Mouse (Mus musculus): ENCODE results near the gene Exoc6. TPM values are rescaled to one million over a fixed set of nuclear protein-coding genes. Genes with fewer than 3 reads are reported as not detected.
"Not testable (repeated sequence)": the region's sequence is repeated elsewhere in the genome, so short reads cannot be mapped to it uniquely, and the experiment has no call there.

The Exoc6 gene
- 10 to 100 TPM; 25.2 to 29.2 TPM for total RNA-seq (2021)
- long read RNA-seq, experiment 1, transcript Exoc6-201 (22 exons, 3,543 nt), result major isoform, 47 of 70 reads
- long read RNA-seq, experiment 1, partial matches to known transcripts, result 3 of 70 reads
- long read RNA-seq, experiment 1, other reads (novel, unspliced or antisense), result 20 of 70 reads
- long read RNA-seq, experiment 2, transcript Exoc6-201 (22 exons, 3,543 nt), result major isoform, 17 of 29 reads
- long read RNA-seq, experiment 2, partial matches to known transcripts, result 4 of 29 reads
- long read RNA-seq, experiment 2, other reads (novel, unspliced or antisense), result 8 of 29 reads

DNA sequence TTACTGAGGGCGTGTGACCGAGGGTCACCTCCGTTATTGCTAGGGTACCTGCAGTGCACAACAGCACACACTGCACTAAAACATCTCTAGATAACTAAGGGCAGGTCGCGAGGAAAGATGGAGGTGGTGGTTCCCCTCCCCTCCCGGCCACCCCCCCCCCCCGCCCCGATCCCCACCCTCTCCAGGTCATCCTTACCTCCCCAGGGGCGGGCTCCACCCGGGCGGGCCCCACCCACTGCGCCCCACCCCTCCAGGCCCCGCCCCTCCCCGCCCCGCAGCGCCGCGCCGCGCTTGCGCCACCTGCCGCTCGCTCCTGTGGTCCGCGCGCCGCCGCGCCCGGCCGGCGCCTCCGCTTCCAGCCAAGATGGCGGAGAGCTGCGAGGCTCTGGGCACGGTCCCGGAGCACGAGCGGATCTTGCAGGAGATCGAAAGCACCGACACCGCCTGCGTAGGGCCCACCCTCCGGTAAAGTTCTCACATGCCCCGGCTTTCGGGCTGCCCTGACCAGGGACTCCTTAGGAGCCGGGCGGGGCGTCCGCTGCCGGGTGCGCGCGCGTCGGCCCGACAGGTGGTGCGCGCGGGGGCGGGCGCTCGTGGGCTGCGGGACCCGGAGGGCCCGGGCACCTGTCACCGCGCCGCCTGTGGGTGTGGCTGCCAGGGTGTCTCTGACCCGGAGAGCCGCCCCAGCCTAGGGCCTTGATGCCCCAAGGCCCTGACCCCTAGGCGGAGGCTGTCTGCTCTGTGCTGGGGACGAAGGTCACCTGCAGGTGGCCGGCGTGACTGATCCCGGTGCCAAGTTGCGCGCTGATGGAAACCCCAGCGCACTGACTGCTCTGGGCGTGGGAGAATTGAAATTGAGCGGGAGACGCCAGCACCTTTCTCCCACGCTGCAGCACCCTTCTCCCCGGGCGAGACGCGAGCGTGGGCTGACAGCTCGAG lies at the start of gene Exoc6:
TSS of gene Exoc6 (plus strand) at position 318 of the 939 bp plus-strand sequence.
- DNase-seq, result peak; percentile 88

DNA sequence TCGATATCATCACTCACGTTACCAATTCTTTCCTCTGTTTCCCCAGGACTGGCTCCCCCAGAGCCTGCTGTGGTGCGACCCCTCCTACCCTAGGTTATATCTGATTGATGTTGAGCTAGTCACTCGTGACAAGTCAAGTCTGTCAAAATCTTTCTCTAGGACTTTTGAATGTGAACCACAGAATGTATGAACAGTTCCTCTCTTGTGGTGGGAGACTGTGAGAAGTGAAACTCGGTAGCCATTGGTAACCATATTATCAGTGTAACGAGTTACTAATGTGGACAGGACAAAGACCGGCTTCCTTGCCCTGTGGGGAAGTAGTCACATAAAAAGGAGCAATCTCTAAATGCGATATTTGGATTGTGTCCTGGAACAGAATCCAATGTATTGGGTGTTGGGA lies 47.2 kb upstream of the Exoc6 start:
- no peak for DNase-seq

DNA sequence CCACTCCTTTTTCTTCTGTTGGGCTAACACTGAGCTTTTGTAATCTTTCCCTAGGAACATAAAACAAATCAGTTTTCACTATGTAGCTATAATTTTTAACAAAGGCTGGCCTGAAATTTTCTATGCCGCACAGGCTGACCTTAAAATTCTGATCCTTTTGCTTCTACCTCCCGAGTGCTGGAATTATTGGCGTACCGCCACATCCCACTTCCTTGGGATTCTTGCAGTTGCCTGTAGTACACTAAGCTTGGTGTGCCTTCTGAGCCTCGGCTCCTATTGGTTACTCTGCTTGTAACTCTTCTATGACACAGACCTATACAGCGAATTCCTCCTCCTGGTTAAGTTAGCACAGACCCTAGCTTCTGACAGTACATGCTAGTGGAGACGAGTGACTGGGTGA lies 44.2 kb upstream of the Exoc6 start:
- DNase-seq, result no peak

DNA sequence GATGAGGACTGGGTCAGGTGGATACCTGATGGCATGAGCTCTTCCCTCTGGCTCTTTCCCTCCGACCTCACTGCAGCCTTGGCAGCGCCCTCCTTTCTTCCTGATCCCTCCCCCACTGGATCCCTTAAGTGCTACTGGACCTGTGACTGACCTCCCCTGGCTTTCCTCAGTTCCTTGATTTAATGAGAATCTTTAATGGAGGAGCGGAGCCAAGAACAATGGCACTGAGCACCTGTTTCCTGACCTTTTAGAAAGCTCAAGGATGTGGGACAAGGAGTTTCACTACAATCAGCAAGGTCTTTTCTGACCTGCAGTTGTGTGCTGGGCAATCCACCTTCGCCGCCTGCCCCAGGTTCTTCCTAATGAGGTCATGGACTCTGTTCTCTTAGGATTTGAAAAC lies 43.6 kb upstream of the Exoc6 start:
- DNase-seq, result no peak

DNA sequence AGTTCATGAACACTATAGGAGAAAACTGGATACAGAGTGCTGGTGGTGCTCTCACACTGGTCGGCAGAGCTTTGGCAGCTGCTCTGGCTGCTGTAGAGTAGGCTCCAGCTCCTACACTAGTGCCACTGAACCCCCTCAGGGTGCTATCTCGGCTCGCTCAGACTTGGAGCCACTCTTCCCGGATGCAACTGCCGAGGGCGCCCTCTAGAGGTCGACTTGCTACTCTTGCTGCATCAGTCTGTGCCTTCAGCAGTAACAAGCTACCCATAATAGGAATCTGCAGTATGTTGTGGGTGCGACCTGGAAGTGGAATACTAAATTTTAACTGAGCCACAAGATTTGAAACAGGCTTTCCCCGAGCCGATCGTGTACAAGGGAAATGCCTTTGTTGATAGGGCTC lies 40.5 kb upstream of the Exoc6 start:
- DNase-seq, result peak; percentile 94

DNA sequence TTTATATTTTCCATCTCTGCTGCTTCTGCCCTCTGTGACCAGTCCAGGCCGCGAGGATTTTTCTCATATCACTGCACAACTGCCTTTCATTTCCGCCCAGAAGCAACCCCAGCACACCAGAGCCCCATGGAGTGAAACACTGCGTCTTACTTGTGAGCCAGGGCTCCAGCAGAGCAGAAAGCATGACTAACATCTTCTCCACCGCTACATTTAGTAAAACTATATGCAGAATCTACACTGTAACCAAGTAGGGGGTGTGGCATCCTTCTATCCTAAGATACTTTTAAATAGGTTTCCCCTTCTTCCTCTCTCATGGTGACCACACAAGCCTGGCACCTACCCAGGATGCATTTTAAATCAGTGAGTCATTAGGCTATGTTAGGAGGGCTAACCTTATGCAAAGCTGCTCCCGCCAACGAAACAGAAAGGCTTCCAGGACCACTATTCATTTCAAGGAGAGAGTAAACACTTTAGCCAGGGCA lies 35.4 kb upstream of the Exoc6 start:
- no peak for DNase-seq

DNA sequence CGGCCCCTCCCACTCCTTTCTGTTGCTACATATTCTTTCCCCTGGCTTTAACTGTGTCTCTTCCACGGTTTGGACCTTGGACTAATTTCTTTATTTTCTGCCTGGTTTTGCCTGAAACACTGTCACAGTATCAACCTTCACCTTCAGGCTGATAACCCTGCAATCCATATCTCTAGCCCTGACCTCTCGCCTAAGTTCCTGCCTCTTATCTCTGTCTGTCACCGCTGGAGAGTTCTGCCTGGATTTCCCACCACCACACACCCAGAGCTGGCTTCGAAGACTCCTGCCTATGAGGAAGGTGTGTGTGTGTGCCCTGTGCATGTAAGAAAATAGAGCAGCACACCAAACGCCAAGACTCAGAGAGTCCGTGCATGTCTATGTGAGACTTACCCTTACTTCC lies 32.8 kb upstream of the Exoc6 start:
- no peak for DNase-seq

DNA sequence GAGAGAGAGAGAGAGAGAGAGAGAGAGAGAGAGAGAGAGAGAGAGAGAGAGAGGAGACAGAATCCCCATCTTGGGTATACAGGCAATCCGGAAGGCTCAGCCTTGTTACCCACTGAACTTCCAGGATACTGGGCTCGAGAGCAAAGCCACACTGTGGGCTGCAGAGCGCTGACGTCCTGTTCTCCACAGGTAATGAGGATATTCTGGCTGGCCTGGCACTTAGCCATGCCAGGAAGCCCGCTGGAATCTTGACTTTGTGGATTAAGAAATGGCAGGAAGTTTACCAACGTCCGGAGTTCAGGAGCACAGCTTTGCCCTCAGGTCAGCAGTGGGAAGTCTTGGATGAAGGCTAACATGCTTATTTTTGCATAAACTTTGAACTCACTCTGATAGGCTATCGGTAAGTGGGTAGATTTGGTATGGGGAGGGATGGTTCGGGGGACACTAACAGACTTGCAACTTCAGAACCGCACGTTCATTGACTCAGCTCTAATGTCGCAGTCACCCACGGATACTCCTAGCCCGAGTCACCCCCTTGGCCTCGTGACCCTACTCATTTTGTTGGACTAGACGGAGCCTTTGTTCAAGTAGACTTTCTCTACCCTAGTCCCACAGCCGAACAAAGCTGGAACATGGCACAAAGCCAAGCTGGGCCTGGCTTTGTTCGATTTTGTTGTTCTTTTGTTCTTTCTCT lies 29.3 kb upstream of the Exoc6 start:
- DNase-seq, result no peak

DNA sequence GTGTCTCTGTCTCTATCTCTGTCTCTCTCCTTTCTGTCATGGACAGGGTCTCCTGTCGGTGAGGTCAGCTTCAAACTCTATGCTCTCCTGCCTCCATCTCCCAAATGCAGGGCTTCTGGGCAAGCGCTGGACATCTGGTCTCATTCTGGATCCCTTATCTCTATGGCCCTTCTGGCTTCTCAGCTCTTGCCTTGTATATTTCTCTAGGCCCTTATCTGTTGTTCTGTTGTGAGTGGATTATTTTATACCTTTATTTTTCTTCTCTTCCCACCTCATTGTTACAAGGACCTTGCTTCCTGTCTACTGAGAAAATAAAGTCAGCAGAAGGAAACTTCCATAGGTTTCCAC lies 28.8 kb upstream of the Exoc6 start:
- DNase-seq, result no peak

DNA sequence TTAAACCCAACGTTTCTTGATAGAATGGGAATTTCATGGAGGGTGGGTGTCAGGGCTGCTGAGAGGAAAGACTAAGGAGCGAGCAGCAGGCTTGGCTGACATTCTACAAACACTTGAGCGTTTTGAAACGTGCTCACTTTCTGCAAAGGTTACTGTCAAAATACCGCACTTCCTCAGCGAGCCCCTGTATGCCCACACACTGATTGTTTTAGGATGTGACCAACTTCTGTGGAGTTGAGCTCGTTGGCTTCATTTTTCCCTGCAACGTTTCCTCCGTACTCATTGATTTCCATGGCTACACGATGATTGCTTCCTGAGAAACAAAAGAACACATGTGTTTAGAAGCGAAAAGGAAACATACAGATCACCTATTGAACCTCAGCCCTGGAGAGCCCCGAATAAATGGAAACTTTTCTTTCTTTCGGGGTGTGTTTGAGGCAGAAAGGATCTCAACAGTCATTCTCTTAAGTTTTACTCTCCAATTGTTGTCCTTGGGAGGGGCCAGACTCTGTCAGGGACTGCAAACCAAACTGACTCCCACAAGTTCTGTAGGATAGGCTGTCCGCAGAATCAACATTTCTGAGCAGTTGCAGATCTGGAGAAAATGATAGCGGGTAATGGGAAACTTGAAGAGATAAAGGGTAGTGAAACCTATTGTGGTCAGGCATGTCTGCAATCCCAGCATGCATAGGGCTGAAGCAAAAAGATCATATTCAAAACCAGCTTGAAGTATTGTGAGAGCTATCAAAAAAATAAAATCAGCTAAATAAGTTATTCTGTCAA lies 26.7 kb upstream of the Exoc6 start:
- DNase-seq, result no peak

DNA sequence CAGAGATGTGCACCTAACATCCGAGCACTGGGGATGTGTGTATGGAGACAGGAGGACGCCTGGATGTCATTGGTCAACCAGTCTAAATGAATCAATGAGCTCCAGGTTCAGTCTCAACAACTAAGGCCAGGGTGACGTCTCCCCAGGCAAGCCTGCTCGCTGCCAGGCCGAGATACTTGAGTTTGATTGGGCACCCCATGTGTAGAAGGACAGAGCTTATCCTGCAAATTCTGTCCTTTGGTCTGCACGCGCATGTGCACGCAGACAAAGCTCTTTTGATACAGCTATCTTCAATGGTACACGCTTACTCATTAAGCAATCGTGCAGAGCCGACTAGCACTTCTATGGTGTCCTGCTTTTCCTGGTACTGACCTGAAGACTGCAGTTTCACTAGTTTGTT lies 24.3 kb upstream of the Exoc6 start:
- no peak for DNase-seq

DNA sequence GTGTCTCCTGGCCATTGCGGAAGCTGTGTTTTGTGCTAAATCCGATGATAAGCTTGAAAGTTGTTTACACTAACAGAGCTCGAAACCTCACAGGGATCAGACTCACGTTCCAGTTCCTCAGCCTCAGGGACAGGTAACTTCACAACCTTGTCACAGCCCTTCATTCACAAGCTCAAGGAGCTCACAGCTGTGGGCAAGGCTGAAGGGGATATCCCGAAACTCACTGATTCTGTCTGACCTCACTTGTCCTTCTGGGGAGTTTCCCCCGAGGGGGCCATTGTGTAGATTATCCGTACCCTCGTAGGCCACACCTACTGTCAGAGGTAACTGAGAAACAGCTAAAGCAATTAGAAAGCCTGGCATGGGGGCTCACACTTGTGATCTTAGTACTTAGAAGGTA lies 23.4 kb upstream of the Exoc6 start:
- DNase-seq, result no peak

DNA sequence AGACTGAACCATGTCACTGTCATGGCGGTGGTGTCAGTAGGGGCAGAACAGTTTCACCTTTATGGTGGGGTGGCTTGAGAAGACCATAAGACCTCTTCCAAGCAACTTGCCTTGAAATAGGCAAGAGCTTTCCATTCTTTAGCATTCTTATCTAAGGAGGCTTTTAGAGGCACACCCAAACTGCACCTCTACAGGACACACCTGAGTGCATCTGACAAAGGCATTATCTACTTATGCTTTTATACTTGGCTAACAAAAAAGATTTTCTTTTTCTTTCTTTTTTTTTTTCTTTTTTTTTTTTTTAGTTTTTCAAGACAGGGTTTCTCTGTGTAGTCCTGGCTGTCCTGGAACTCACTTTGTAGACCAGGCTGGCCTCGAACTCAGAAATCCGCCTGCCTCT lies 22.5 kb upstream of the Exoc6 start:
- not testable (repeated sequence) for DNase-seq

DNA sequence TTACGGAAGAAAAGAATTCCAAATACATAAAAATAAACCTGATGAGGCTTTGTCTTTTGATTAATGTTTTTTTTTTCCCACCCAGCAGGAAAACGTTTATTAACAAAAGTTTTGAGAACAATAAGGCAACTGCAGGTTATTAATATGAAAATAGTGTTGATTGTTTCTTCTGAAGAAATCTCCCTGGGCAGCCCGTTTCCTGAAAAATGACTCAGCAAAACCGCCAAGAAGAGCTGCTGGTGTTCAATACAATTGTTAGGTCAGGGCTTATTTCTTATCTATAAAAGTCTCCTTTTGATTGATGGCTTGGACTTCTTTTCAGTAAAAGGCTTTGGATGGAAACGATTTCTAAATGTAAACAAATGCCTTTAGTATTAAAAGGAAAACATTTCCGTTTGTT lies 21.6 kb upstream of the Exoc6 start:
- no peak for DNase-seq

DNA sequence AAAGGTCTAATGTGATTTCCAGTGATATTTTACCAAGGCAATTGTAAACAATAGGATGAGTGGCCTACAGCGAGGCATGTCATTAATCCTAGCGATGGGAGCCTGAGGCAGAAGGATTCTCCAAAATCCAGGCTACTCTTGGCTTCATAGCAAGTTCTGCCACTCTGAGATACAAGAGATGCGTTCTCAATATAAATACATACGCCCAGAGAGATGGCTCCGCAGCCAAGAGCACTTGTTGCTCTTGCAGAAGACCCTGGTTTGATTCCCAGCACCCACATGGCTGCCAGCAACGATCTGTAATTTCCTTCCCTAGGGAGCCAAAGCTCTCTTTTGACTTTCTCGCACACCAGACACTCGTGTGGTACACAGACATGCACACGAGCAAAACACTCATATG lies 20.9 kb upstream of the Exoc6 start:
- no peak for DNase-seq

DNA sequence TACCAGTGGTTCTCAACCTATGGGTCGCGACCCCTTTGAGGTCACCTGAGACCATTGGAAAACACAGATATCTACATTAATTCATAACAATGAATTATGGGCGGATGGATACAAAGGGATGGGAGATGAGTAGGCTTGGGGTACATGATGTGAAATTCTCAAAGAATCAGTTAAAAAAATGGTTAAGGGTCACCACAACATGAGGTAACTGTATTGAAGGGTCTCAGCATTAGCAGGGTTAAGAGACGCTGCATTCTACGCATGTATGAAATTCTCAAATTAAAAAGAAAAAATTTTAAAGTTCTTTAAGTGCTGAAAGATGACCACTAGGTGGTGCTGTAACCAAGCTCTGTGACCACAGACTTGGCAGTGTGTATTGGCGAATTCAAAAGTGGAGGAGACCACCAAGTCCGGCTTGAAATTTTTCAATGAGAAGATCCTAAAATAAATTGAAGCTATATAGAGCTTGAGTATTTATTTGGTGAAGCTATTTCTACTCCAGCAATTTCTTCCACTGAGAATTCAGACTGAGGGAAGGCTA lies 20.2 kb upstream of the Exoc6 start:
- DNase-seq, result peak; percentile 55

DNA sequence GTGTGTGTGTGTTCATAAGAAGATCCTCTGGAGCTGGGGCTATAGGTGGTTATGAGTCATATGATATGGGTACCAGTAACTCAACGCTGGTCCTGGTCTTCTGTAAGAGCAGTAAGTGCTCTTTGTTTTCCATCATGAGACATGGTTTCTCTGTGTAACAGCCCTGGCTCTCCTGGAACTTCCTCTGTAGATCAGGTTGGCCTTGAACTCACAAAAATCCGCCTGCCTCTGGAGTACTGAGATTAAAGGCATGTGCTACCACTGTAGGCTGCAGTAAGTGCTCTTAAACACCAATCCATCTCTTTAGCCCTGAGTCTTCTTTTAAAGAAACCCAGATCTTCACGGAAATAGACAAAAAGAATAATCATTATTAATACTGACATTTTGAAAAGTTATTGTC lies 19.6 kb upstream of the Exoc6 start:
- DNase-seq, result no peak

DNA sequence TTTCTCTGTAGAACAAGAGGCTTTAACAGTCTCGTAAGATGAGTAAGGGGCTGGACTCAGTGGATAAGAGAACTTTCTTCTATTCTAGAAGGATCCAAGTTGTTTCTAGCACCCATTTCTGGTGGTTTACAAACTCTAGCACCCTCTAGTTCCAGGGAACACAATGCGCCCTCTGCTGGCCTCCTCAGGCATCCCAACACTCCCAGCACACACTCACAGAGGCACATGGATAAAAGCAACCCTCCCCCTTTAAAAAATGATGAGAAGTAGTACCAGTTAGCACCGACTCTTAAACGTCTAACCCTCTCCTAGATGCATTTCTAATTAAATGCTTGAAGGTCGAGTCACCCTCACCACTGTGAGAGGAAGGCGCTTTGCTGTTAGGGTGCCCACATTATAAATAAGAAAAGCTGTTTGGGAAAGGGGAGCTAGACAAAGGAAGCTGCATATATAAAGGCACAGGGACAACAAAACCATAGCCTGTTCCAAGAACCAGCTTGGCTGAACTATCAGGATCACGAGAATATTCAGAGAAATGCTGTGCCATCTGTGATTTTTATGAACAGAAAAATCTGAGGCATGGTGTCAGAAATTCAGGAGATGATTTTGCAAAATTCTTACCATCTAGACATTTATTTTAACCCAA lies 18.9 kb upstream of the Exoc6 start:
- DNase-seq, result no peak

DNA sequence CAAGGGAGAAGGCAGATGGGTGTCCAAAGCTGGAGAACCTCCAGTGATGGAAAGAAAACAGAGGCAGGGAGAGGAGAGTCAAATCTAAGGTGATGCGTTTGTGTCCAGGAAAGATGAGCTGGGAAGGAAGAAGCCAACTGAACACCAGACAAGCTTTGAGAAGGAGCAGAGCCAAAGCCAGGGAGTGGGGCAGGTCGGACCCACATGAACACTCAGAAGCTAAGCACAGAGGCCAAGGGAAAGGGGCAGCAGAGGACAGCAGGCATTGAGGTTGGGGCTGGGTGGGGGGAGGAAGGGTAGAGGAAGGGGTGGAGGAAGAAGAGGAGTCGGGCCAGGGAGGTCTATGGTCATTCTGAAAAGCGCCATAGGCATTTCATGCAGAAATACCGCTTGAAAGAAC lies 17.0 kb upstream of the Exoc6 start:
- no peak for DNase-seq

DNA sequence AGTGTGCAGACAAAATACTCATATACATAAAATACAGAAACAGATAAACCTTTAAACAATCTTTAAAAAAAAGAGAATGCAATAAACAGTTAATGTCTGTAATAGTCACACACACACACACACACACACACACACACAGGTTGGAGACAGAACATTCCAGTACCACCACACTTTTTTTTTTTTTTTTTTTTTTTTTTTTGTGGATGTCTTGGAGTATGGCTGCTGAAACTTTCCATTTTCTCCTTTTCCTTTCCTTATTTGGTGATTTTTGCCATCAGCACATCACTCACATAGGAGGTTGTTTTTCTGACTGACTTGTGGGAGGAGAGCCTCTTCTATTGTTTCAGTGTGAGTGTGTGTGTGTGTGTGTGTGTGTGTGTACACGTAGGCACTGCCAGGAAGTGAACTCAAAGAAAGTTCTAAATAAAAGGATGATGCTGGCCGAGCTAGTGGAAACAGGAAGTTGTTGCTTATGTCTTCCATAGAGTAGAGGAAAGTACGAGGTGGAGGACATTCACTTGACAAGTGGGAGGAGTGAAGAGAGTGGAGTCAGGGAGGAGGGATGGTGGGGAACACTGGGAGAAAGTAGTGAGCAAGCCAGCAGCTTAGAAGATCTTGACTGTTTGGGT lies 15.4 kb upstream of the Exoc6 start:
- DNase-seq, result no peak

DNA sequence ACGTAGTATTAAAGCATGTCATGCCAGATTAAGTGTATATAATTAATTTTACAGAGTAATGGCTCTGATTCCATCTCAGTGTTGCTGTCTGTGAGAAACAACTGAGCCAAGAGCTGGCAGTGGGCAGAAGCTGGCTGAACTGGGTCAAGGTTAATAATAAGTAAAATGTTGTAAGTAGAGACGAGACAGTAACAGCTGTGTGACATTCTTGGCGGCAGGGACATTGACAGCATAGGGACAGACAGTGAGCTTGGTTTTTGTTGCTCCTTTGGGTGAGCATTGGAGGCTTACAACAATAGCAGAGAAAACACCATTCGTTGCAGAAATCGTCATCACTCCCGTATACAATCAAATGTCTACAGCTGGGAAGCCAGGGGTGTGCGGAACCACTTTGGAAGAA lies 13.8 kb upstream of the Exoc6 start:
- DNase-seq, result peak; percentile 23
